Mouse (Mus musculus) heart, embryonic 14.5 days (tissue): ENCODE measurements around the gene Asb5. TPM values are rescaled to one million over a fixed set of nuclear protein-coding genes. Genes with fewer than 3 reads are reported as not detected.
"Not testable (repeated sequence)": the region's sequence is repeated elsewhere in the genome, so short reads cannot be mapped to it uniquely, and the experiment has no call there.

Experiments
- ATAC-seq: fragments of 200-750 bp; cut with Nextera tagmentation; 2 replicates; pipeline ENCODE4 v1.8.0; 2017; ENCODE audit warnings: low read depth, moderate TSS enrichment; ENCODE audit not compliant: insufficient number of reproducible peaks, insufficient read depth, low FRiP score
- H3K27ac ChIP-seq, 2 experiments: fragments of 200-500 bp in 1 of 2; fragments of 300-500 bp in 1 of 2; sonication (generic) in 1 of 2; replicated peaks in 1 of 2; 2 replicates each; pipeline ENCODE4 v1.5.1; 2012 to 2014; ENCODE audit warnings: low read depth in 2 of 2, low read length in 2 of 2, control low read depth in 1 of 2, mild to moderate bottlenecking in 1 of 2, mixed read lengths in 1 of 2; ENCODE audit not compliant: control insufficient read depth in 1 of 2, insufficient read depth in 1 of 2
- H3K27me3 ChIP-seq: fragments of 300-500 bp; sonication (generic); 2 replicates; pipeline ENCODE4 v1.6.1; 2014; ENCODE audit warnings: mild to moderate bottlenecking, low read length, control low read depth; ENCODE audit not compliant: control insufficient read depth, insufficient read depth
- H3K36me3 ChIP-seq: fragments of 300-500 bp; sonication (generic); 2 replicates; pipeline ENCODE4 v1.6.1; 2014; ENCODE audit warnings: mild to moderate bottlenecking, control low read depth, low read length, mixed read lengths; ENCODE audit not compliant: control insufficient read depth, insufficient read depth
- H3K4me1 ChIP-seq, 2 experiments: fragments of 200-500 bp in 1 of 2; fragments of 300-500 bp in 1 of 2; sonication (generic) in 1 of 2; 2 replicates each; pipeline ENCODE4 v1.6.1; 2012 to 2014; ENCODE audit warnings: low read length in 2 of 2, control low read depth in 1 of 2, mixed read lengths in 1 of 2; ENCODE audit not compliant: control insufficient read depth in 2 of 2, insufficient read depth in 2 of 2
- H3K4me2 ChIP-seq: fragments of 300-500 bp; sonication (generic); 2 replicates; pipeline ENCODE4 v1.6.1; 2014; ENCODE audit warnings: mild to moderate bottlenecking, low read length
- H3K4me3 ChIP-seq, 2 experiments: fragments of 200-500 bp in 1 of 2; fragments of 300-500 bp in 1 of 2; sonication (generic) in 1 of 2; 2 replicates each; pipeline ENCODE4 v1.5.1; 2012 to 2014; ENCODE audit warnings: low read length in 2 of 2, mild to moderate bottlenecking in 2 of 2, control low read depth in 1 of 2, low read depth in 1 of 2, moderate library complexity in 1 of 2; ENCODE audit not compliant: control insufficient read depth in 1 of 2, insufficient read depth in 1 of 2
- H3K9ac ChIP-seq: fragments of 300-500 bp; sonication (generic); 2 replicates; pipeline ENCODE4 v1.6.1; 2014; ENCODE audit warnings: mild to moderate bottlenecking, low read length
- H3K9me3 ChIP-seq: fragments of 300-500 bp; sonication (generic); 2 replicates; pipeline ENCODE4 v1.6.1; 2016; ENCODE audit warnings: low read length, control low read depth; ENCODE audit not compliant: control insufficient read depth
- WGBS: fragments of 180-500 bp; shearing (Covaris S2); extraction: QIAGEN DNeasy Blood & Tissue Kit; methylation state at CpG from one replicate; pipeline ENCODE4 v1.1.7; 2014; 5-methylcytosine and 5-hydroxymethylcytosine counted together
- polyA plus RNA-seq: library from polyadenylated mRNA; unstranded; fragments of >200 nt; fragmentation: Nextera tagmentation; extraction: Ambion mirVana; gene quantifications from 2 replicates; pipeline ENCODE4 v1.2.1, GENCODE M21; 2014

Gene Asb5
- polyA plus RNA-seq, 1 experiment from 2014 or later: 5.8 TPM

DNA sequence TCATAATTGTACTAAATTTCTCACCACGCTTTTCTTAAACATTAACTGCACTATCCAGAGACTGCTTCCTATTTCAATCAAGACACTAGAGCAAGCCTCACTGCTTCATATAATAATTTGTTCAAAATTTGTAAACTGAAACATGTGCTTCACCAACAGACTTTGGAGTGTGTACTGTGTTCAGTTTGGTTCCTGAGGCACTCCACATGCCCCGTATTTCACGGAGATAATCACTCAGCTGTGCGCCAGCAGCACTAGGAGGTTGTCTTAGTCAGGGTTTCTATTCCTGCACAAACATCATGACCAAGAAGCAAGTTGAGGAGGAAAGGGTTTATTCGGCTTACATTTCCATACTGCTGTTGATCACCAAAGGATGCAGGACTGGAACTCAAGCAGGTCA, 17.2 kb upstream of the Asb5 start:
- WGBS: 82% methylated on average over 4 of the region's 5 CpGs
- not testable (repeated sequence) for ATAC-seq, H3K36me3 ChIP-seq, H3K4me2 ChIP-seq, H3K9me3 ChIP-seq, H3K4me1 ChIP-seq, H3K9ac ChIP-seq, H3K27me3 ChIP-seq, H3K4me3 ChIP-seq, H3K27ac ChIP-seq

DNA sequence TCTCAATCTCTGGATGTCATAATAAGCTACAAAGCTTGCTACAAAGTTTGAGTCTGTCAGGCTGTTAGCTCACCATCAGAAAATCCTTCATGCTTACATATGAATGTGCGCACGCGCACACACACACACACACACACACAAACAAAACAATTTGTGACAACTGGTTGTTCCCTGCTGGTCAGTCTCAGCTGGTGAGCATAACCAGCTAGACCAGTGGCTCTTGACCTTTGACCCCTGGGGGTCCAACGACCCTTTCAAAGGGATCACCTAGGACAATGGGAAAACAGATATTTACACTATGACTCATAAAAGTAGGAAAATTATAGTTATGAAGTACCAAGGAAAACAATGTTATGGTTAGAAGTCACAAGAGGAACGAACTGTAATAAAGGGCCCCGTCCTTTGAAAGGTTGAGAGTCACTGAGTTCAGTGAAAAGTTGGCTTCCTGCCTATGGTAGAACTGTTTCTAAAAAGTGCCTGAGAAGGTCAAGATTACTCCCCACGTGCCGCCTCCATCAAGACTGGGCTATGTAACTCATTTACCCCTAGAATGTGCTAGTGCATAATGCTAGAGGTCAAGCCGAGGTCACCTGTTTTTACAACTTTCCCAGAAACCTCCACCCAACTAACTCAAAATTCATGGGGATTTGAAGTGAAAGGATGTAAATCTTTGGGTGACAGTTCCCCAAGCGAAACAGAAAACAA, 10.5 kb upstream of the Asb5 start:
- no peak overlapping the region for H3K9ac ChIP-seq
- no peaks in the 10 kb centered on the region for H3K9me3 ChIP-seq
- H3K4me1 ChIP-seq: no peaks in the 10 kb centered on the region; a peak in 1 of 4 replicates
- H3K4me2 ChIP-seq: no peak overlapping the region
- H3K27ac ChIP-seq: no peak overlapping the region
- H3K4me3 ChIP-seq: no peak overlapping the region
- 77% methylated on average over 10 of the region's 10 CpGs for WGBS
- H3K36me3 ChIP-seq: peaks cover 31% of the 10 kb centered on the region
- no peak for ATAC-seq
- no peaks in the 10 kb centered on the region for H3K27me3 ChIP-seq

DNA sequence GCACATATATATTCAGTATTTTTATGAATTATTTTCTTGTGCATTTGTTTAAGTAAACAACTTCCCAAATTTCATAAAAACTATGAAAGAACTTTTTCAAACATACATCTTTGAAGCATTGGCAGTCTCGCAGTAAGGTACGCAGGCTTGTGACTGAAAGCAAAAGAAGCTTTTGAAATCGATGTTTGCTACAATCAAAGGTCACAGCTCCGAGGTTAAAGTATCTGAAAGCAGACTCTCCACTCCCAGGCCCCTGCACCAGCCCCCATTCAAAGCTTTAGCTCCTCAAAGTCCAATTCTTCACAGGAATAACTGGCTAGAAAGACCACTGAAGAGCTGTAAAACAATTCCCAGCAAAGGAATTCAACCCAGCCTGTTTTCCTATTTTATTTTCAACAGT, 8.9 kb upstream of the Asb5 start:
- no peaks in the 10 kb centered on the region for H3K27me3 ChIP-seq
- no peak overlapping the region for H3K9ac ChIP-seq
- H3K4me3 ChIP-seq: no peak overlapping the region
- H3K27ac ChIP-seq: no peak overlapping the region
- peaks cover 44% of the 10 kb centered on the region for H3K36me3 ChIP-seq
- ATAC-seq: no peak
- WGBS: 73% methylated on average over 4 of the region's 4 CpGs
- no peak overlapping the region for H3K4me2 ChIP-seq
- no peaks in the 10 kb centered on the region for H3K9me3 ChIP-seq
- H3K4me1 ChIP-seq: no peaks in the 10 kb centered on the region; a peak in 1 of 4 replicates

DNA sequence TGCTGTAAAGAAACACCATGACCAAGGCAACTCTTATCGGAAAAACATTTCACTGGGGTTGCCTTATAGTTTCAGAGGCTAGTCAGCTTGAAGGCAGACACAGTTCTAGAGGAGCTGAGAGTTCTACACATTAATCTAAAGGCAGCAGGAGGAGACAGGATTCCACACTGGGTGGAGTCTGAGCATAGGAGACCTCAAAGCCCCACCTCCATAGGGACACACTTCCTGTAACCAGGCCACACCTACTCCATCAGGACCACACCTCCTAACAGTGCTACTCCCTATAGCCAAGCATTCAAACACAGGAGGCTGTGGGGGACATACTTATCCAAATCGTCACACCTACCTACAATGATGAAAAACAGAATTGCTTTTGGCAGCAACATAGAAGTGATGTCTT, 3.8 kb upstream of the Asb5 start:
- no peaks in the 10 kb centered on the region for H3K9me3 ChIP-seq
- no peak overlapping the region for H3K4me2 ChIP-seq
- H3K27ac ChIP-seq: no peak overlapping the region
- peaks cover 53% of the 10 kb centered on the region for H3K36me3 ChIP-seq
- H3K27me3 ChIP-seq: no peaks in the 10 kb centered on the region
- 88% methylated on average over 2 of the region's 2 CpGs for WGBS
- no peak overlapping the region for H3K4me3 ChIP-seq
- no peak for ATAC-seq
- H3K9ac ChIP-seq: no peak overlapping the region
- peaks cover 0 to 9% of the 10 kb centered on the region in 2 experiments; a peak in 2 of 4 replicates for H3K4me1 ChIP-seq

DNA sequence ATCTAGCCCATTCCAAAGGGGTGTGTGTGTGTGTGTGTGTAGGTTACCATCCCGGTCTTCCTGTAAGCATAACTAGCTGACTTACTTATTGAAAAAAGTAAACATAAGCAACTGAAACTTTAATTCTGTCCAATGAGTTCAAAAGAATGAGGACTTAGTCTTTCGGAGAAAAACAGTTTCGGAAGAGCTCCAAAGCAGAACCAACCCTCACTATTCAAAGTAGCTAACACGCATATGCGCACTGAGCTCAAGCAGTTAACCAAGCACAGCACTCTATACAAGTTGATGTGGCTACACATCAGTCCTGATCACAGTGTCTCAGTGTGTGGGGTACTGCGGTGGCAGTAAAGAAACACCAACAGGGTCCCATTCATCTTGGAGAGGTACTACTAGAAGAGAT, 2.7 kb upstream of the Asb5 start:
- Histone ChIP-seq H3K27me3 (no peaks in the 10 kb centered on the region), H3K27ac (no peak overlapping the region), H3K9me3 (no peaks in the 10 kb centered on the region), H3K36me3 (peaks cover 46% of the 10 kb centered on the region), H3K4me1 (peaks cover 0 to 9% of the 10 kb centered on the region in 2 experiments; a peak in 2 of 4 replicates), H3K9ac (no peak overlapping the region), H3K4me3 (no peak overlapping the region), H3K4me2 (no peak overlapping the region)
- 97% methylated on average over 6 of the region's 6 CpGs for WGBS
- no peak for ATAC-seq

DNA sequence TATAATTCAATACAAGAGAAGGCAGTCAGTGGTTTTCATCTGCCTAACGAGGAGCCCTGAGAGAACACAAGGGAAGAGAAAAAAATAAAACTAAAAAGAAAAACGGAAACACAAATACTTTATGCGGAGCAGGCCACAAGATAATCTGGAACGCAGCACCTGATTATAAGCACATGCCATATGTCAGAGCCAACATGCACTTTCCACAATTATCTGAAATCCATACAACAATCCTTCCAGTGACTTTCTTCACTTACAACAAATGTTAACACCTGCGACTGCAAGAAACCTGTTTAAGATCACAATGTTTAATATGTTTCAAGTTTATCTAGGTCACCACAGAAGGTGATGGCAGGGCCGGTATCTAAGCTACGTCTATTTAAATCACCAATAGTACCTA, 809 bp upstream of the Asb5 start:
- Histone ChIP-seq H3K4me3 (peak overlapping the region in 1 of 2 experiments; percentile 93; a peak in 2 of 4 replicates), H3K9me3 (no peaks in the 10 kb centered on the region), H3K36me3 (peaks cover 29% of the 10 kb centered on the region), H3K27me3 (no peaks in the 10 kb centered on the region), H3K9ac (peak overlapping the region; percentile 92), H3K4me2 (peak overlapping the region; percentile 69), H3K4me1 (peaks cover 0 to 9% of the 10 kb centered on the region in 2 experiments; a peak in 2 of 4 replicates), H3K27ac (0 out of 4 replicates have a peak overlapping the region, but pooled peaks of 1 of the 2 experiments have one; percentile 90)
- no peak for ATAC-seq
- 19% methylated on average over 7 of the region's 7 CpGs for WGBS

DNA sequence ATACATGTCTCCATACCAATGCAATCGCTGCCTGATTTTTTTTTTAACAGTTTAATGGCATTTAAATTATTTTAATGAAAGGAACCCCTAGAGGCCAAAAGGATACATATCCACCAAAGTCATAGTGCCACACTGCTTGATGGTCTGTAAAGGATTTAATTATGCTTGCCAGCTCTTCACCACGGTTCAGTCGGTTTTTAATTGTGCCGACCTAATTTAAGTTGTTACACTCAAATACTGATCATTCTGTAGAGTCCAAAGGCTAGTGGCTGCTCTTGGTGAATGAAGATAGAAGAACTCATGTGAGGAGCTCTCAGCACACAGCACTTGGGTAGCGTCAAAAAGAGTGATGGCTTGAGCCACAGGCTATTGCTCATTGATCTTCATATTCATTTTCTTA, 5.8 kb downstream of the Asb5 start:
- Histone ChIP-seq H3K27ac (no peak overlapping the region), H3K27me3 (no peaks in the 10 kb centered on the region), H3K4me3 (no peak overlapping the region), H3K4me2 (no peak overlapping the region), H3K9me3 (no peaks in the 10 kb centered on the region), H3K36me3 (no peaks in the 10 kb centered on the region), H3K9ac (no peak overlapping the region), H3K4me1 (no peaks in the 10 kb centered on the region)
- 83% methylated on average over 5 of the region's 5 CpGs for WGBS
- ATAC-seq: no peak

DNA sequence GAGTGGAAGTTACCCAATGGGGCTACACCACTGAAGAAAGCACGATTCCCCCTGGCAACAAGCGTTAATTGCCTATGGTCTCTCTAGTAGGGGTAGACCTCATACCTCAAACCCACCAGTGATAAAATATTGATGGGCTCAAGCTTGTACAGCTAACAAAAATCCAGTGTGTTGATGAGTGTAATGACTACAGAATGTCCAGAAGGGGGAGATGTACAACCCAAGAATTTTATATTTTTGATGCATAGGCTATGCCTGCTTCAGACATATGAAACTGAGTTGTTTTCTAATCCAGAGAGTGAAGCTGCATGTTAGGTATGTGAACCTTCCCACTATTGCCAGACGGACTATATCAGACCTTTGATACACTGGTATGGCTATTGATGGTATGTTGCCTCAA, 7.9 kb downstream of the Asb5 start:
- Histone ChIP-seq H3K4me1 (no peaks in the 10 kb centered on the region), H3K27ac (no peak overlapping the region), H3K9ac (no peak overlapping the region), H3K4me2 (no peak overlapping the region), H3K36me3 (no peaks in the 10 kb centered on the region), H3K4me3 (no peak overlapping the region), H3K27me3 (no peaks in the 10 kb centered on the region), H3K9me3 (no peaks in the 10 kb centered on the region)
- ATAC-seq: no peak
- WGBS: 81% methylated on average over 3 of the region's 3 CpGs
